Mouse (Mus musculus): Measurements from ENCODE around the gene Dhx16. TPM values are rescaled to one million over a fixed set of nuclear protein-coding genes. Genes with fewer than 3 reads are reported as not detected.

Gene Dhx16
- total RNA-seq, 2 experiments from 2014 or later = 57.8 to 111 TPM

- no peak for ATAC-seq (replicated peaks; ENCODE audit: poor library complexity, severe bottlenecking)
Observed at GRCm38 (mm10) chr17:35859371-35859770, 20.2 kb upstream of the Dhx16 start.

- no peak for ATAC-seq (replicated peaks; ENCODE audit: poor library complexity, severe bottlenecking)
Observed at GRCm38 (mm10) chr17:35859835-35860234, 19.8 kb upstream of the Dhx16 start.

GRCm38 (mm10) chr17:35860831-35861197 is 18.8 kb upstream of the Dhx16 start:
- ATAC-seq (replicated peaks; ENCODE audit: poor library complexity, severe bottlenecking) = no peak

DNA sequence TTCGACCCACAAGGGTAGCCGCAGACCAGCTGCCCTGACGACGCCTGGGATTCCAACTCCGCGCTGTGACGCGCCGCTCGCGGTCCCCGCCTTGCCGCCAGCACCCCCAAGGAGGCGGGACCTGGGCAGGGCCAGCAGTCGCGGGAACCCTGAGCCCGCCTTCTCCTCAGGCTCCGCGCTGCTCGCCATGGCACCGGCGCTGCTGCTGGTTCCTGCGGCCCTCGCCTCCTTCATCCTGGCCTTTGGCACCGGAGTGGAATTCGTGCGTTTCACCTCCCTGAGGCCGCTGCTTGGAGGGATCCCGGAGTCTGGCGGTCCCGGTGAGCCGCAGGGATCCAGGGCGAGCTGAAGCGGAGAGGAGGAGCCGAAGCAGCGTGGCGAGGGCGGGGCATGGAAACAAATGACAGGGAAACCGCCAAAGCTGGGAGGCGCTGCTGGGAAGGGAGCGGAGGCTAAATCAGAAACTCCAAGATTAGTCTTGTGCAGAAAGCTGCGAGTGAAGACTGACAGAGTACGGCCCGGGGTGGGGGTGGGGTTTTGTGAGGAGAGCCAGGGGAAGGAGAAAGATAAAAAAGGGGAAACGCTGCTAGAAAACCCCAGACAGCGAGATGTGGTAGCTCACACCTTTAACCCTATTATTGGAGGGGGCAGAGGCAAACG is 18.3 kb upstream of the Dhx16 start, which contains the start of gene Nrm:
Gene Nrm (plus strand): TSS at position 121 of the 660 bp plus-strand sequence.
- peak; percentile 82 for ATAC-seq (replicated peaks; ENCODE audit: poor library complexity, severe bottlenecking)

DNA sequence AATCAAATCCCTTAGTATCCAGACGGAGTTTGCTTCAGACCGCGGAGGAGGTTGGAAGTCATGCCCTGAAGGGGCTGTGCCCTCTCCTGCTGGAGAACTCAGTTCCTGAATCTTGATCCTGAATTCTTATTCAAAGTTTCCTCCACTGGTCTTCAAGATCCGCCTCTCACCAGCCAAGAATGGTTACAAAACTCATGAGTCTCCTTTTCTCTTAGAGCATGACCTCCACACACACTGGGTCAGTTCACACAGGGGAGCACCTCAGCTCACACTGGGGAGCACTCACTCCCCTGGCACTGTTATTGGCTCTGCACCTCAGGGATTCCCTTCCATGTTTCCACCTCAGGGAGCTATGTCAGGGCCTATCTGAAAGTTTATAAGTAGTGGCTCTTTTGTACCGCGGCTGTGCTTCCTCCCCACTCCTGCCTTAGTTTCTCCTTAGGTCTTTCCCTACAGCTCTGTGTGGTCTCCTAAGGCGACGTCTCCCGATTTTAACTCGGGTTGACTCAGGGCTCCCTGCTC is 14.7 kb upstream of the Dhx16 start:
- no peak for ATAC-seq (replicated peaks; ENCODE audit: poor library complexity, severe bottlenecking)

GRCm38 (mm10) chr17:35865481-35866280 is 13.9 kb upstream of the Dhx16 start, which contains the start of gene Ppp1r18:
Gene Ppp1r18 (plus strand): TSS chr17:35865593.
- peak; percentile 11 for ATAC-seq (replicated peaks; ENCODE audit: poor library complexity, severe bottlenecking)

DNA sequence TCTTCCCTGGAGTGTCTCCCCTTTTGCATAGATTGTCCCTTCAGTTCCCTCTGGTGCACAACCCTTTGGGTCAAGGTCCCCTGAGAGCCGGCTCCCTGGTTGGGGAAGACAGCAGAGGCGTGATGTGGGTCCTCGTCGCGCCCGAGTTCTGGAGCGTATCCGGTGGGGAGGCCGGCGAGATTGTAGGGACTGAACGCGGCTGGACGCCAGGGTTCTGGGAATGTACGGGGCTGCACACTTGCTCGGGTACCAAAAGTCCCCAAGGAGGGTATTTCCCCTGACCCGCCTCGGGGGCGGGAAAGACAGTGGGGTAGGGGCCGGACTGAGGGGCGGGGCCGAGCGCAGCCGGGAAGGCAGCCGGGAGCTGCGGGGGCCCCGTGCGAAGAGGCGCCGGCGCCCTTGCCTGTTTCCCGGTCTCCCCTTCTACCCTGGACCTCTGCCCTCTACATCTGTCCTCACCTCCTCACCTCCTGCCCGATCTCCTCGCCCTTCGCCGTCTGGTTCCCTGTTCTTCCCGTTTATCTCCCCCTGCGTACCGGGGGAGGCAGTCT is 13.3 kb upstream of the Dhx16 start:
- ATAC-seq (replicated peaks; ENCODE audit: poor library complexity, severe bottlenecking) = no peak

DNA sequence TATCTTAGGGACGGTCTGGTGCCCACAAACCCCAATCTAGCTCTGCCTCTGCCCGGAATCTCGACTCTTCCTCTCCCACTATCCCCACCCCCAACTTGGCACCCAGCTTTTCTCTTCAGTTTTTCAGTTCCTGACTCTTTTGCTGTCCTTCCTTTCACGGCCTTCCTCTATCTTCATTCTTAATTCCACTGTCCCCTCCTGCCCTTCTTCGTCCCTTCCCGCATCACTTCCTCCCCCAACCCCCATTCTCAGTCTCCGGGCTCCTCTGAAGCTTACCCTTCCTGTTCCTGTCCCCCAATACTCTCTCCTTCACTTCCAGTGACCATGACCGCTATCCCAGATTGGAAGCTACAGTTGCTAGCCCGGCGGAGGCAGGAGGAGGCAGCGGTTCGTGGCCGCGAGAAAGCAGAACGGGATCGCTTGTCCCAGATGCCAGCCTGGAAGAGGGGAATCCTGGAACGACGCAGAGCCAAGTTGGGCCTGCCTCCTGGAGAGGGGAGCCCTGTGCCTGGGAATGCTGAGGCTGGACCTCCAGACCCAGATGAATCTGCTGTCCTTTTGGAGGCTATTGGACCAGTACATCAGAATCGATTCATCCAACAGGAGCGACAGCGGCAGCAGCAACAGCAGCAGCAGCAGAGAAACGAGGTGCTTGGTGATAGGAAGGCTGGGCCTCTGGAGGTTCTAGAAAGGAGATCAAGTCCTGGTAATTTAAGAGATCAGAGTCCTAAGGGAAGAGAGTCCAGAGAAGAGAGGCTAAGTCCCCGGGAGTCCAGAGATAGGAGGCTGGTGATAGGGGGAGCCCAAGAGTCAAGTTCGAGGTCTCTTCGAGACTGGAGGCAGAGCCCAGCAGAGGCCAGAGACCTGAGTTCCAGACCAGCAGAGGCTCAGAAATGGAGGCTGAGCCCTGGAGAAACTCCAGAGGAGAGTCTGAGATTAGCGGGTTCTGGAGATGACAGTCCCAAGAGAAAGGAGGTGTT is 12.4 kb upstream of the Dhx16 start:
- ATAC-seq (replicated peaks; ENCODE audit: poor library complexity, severe bottlenecking) = 0 out of 2 replicates have a peak, but pooled peaks have one; percentile 4

DNA sequence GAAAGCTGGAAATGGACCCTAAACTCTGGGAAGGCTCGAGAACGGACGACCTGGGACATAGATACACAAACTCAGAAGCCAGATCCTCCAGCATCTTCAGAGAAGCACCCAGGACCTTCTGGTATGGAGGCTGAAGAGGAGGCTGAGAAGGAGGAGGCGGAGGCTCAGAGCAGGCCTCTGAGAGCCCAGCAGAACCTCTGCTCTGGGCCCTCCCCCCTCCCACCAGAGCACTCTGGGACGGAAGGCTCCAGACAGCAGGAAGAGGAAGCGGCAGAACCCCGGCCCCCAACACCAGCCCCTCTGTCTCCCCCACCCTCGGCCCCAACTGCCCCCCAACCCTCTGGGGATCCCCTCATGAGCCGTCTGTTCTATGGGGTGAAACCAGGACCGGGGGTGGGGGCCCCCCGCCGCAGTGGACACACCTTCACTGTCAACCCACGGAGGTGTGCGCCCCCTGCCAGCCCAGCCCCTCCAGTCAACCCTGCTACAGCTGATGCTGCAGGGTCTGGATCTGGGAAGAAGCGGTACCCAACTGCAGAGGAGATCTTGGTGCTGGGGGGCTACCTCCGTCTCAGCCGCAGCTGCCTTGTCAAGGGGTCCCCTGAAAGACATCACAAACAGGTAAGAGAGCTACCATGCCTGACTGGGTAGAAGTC is 11.3 kb upstream of the Dhx16 start:
- no peak for ATAC-seq (replicated peaks; ENCODE audit: poor library complexity, severe bottlenecking)

DNA sequence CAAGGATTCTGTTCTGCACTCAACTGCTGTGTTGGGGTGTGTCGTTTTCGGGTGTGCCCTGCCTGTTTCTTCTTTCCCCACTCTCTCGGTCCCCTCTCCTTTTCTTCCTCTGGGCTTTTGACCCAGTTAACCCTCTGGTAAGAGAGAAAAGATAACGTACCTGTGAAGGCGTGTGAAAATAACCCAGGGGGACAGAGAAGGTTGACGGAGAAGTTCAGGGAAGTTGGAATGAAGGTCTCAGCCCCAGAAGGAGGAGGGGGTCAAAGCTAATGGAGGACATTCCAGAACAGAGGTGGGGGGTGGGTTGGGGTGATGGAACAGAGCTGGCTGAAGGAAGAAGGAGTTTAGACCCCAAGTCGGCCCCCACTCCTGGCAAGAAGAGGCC is 10.7 kb upstream of the Dhx16 start:
- no peak for ATAC-seq (replicated peaks; ENCODE audit: poor library complexity, severe bottlenecking)

GRCm38 (mm10) chr17:35869346-35870067 is 10.1 kb upstream of the Dhx16 start:
- ATAC-seq (replicated peaks; ENCODE audit: poor library complexity, severe bottlenecking) = no peak

DNA sequence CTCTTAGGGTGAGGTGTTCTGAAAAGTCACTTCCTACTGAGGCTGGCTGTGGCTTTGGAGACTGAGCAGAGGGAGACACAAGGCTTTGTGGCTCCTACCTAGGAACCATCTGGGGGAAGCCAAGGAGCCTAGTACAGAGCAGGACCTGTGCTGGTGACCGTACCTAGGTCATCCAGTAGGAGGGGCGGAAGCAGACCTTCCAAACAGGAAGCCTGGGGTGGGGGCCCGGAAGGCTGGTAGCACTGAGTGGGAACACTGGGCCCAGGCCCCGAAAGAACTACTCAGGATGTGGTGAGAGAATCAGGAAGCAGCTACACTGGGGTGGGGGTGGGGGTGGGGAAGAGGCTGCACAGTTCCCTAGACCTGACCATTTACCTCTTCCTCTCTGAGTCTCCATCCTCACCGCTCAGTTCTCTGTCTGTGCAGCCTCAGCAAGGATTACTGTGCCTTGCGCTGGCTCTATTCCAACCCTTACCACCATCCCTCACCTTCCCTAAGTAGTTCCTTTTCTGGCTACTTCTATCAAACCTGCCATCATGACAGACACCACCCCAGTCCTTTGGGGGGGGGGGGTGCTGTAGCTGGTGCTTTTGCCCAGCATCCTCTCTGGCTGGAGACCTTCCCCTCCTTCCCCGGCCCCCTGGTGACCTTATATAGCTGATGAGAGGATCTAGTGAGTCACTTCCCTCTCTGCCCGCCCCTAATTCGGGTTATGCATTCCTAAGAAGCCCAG is 9.3 kb upstream of the Dhx16 start:
- ATAC-seq (replicated peaks; ENCODE audit: poor library complexity, severe bottlenecking) = peak; percentile 72

GRCm38 (mm10) chr17:35870884-35871696 is 8.5 kb upstream of the Dhx16 start:
- ATAC-seq (replicated peaks; ENCODE audit: poor library complexity, severe bottlenecking) = no peak

GRCm38 (mm10) chr17:35873774-35874519 is 5.7 kb upstream of the Dhx16 start:
- ATAC-seq (replicated peaks; ENCODE audit: poor library complexity, severe bottlenecking) = peak; percentile 47

DNA sequence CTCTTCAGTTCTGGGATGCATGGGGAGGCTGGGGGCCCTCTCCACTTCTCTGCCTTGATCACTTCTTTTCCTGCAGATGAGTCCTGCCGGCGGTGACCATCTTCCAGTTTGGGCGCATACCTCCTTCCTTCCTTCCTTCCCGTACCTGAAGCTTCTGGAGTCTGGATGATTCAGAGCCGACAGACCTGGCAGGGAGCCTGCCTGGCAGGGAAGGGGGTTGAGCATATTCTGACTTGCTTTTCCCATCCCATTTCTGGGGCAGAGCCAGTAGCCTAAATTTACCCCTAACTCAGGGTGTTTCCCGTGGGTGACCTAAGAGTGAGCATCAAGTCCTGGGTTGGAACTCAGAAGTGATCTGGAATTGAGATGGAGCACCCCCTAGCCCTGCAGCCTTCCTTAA is 4.9 kb upstream of the Dhx16 start:
- ATAC-seq (replicated peaks; ENCODE audit: poor library complexity, severe bottlenecking) = no peak

- no peak for ATAC-seq (replicated peaks; ENCODE audit: poor library complexity, severe bottlenecking)
Observed at GRCm38 (mm10) chr17:35882924-35883323, 3.3 kb downstream of the Dhx16 start.

- ATAC-seq (replicated peaks; ENCODE audit: poor library complexity, severe bottlenecking) = no peak
Observed at GRCm38 (mm10) chr17:35883777-35884176, 4.2 kb downstream of the Dhx16 start.
